Mouse (Mus musculus) right cerebral cortex, postnatal 25 days (tissue): Measurements from ENCODE around the gene Lhfp.

Experiments
- DNase-seq: peaks from one replicate; pipeline ENCODE4 v3.0.0; 2022

Gene Lhfp

GRCm38 (mm10) chr3:53043206-53043780 is 2.0 kb downstream of the Lhfp start:
- no peak for DNase-seq

GRCm38 (mm10) chr3:53044238-53044637 is 2.9 kb downstream of the Lhfp start:
- DNase-seq = no peak

- DNase-seq = no peak
Observed at GRCm38 (mm10) chr3:53044682-53045299, 3.5 kb downstream of the Lhfp start.

GRCm38 (mm10) chr3:53045697-53046096 is 4.4 kb downstream of the Lhfp start:
- no peak for DNase-seq

- no peak for DNase-seq
Observed at GRCm38 (mm10) chr3:53046371-53046770, 5.0 kb downstream of the Lhfp start.

GRCm38 (mm10) chr3:53052385-53052784 is 11.1 kb downstream of the Lhfp start:
- no peak for DNase-seq

- no peak for DNase-seq
Observed at GRCm38 (mm10) chr3:53056430-53056829, 15.1 kb downstream of the Lhfp start.

- DNase-seq = no peak
Observed at GRCm38 (mm10) chr3:53059959-53060358, 18.6 kb downstream of the Lhfp start.

- no peak for DNase-seq
Observed at GRCm38 (mm10) chr3:53063423-53064147, 22.3 kb downstream of the Lhfp start.

GRCm38 (mm10) chr3:53065267-53066094 is 24.2 kb downstream of the Lhfp start:
- no peak for DNase-seq

- no peak for DNase-seq
Observed at GRCm38 (mm10) chr3:53066095-53066372, 24.7 kb downstream of the Lhfp start.

GRCm38 (mm10) chr3:53068399-53068798 is 27.1 kb downstream of the Lhfp start:
- DNase-seq = no peak

- DNase-seq = no peak
Observed at GRCm38 (mm10) chr3:53074264-53074663, 32.9 kb downstream of the Lhfp start.

- DNase-seq = no peak
Observed at GRCm38 (mm10) chr3:53074761-53075160, 33.4 kb downstream of the Lhfp start.

- no peak for DNase-seq
Observed at GRCm38 (mm10) chr3:53080286-53080685, 39.0 kb downstream of the Lhfp start.

- no peak for DNase-seq
Observed at GRCm38 (mm10) chr3:53080710-53081109, 39.4 kb downstream of the Lhfp start.

GRCm38 (mm10) chr3:53083717-53084116 is 42.4 kb downstream of the Lhfp start:
- DNase-seq = no peak

- no peak for DNase-seq
Observed at GRCm38 (mm10) chr3:53084806-53085205, 43.5 kb downstream of the Lhfp start.

GRCm38 (mm10) chr3:53086481-53087155 is 45.3 kb downstream of the Lhfp start:
- DNase-seq = no peak

- no peak for DNase-seq
Observed at GRCm38 (mm10) chr3:53087156-53087805, 46.0 kb downstream of the Lhfp start.

GRCm38 (mm10) chr3:53089921-53090320 is 48.6 kb downstream of the Lhfp start:
- no peak for DNase-seq

- no peak for DNase-seq
Observed at GRCm38 (mm10) chr3:53100210-53100609, 58.9 kb downstream of the Lhfp start.

GRCm38 (mm10) chr3:53100803-53101202 is 59.5 kb downstream of the Lhfp start:
- no peak for DNase-seq
